Mouse (Mus musculus) hindbrain, embryonic 15.5 days (tissue): Measurements from ENCODE around the gene Pip5kl1. TPM values are rescaled to one million over a fixed set of nuclear protein-coding genes. Genes with fewer than 3 reads are reported as not detected.

ENCODE experiments used
- ATAC-seq: fragments of 200-750 bp; cut with Nextera tagmentation; 2 replicates; pipeline ENCODE4 v1.8.0; 2017; ENCODE audit warnings: low read depth, moderate number of reproducible peaks, moderate TSS enrichment; ENCODE audit not compliant: low FRiP score
- H3K27ac ChIP-seq: fragments of 300-500 bp; sonication (generic); replicated peaks from 2 replicates; pipeline ENCODE4 v1.5.1; 2015; ENCODE audit warnings: mild to moderate bottlenecking, inconsistent platforms
- H3K27me3 ChIP-seq: fragments of 300-500 bp; sonication (generic); 2 replicates; pipeline ENCODE4 v1.6.1; 2015; ENCODE audit warnings: control low read depth, inconsistent platforms
- H3K36me3 ChIP-seq: fragments of 300-500 bp; sonication (generic); 2 replicates; pipeline ENCODE4 v1.6.1; 2015; ENCODE audit warnings: control low read depth, inconsistent platforms
- H3K4me1 ChIP-seq: fragments of 300-500 bp; sonication (generic); replicated peaks from 2 replicates; pipeline ENCODE4 v1.6.1; 2015; ENCODE audit warnings: control low read depth, inconsistent platforms
- H3K4me2 ChIP-seq: fragments of 300-500 bp; sonication (generic); 2 replicates; pipeline ENCODE4 v1.6.1; 2015; ENCODE audit warnings: moderate library complexity, mild to moderate bottlenecking, inconsistent platforms
- H3K4me3 ChIP-seq: fragments of 300-500 bp; sonication (generic); 2 replicates; pipeline ENCODE4 v1.5.1; 2015; ENCODE audit warnings: mild to moderate bottlenecking, inconsistent platforms
- H3K9ac ChIP-seq: fragments of 300-500 bp; sonication (generic); 2 replicates; pipeline ENCODE4 v1.6.1; 2015; ENCODE audit warnings: inconsistent platforms
- H3K9me3 ChIP-seq: fragments of 300-500 bp; sonication (generic); 2 replicates; pipeline ENCODE4 v1.6.1; 2016; ENCODE audit warnings: control low read depth, inconsistent platforms
- WGBS: fragments of 180-500 bp; shearing (Covaris S2); methylation state at CpG from one replicate; pipeline ENCODE4 v1.1.7; 2015; 5-methylcytosine and 5-hydroxymethylcytosine counted together
- polyA plus RNA-seq: library from polyadenylated mRNA; unstranded; fragments of >200 nt; fragmentation: Nextera tagmentation; extraction: Ambion mirVana; gene quantifications from 2 replicates; pipeline ENCODE4 v1.2.1, GENCODE M21; 2015

Pip5kl1 gene
- polyA plus RNA-seq, 1 experiment from 2014 or later: 15.3 TPM

DNA sequence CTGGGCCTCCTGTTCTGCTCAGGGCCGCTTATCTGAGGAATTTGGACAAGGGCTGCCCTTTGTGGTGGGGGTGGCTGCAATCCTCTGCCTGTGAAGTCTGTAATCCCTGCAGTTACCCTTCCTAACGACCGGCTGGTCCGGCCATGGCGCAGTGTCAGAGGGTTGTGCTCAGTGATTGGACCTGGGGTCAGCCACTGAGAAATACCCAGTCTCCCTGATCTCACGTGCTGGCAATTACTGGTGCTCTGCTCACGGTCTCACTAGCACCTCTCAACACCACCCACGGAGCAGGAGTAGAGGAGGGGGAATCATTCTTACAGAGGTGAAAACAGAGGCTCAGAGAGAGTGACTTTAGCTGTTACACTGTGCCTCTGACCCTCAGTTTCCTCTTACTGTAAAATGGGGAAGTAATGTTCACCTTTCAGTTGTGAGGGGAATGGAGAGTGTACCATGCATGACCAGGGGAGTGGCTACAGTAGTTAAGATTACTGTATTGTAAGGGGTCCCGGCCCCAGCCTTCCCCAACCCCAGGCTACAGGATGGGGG lies 37.2 kb upstream of the Pip5kl1 start:
- no peak for ATAC-seq
- H3K4me2 ChIP-seq: peak overlapping the region; percentile 71
- 11% methylated on average over 9 of the region's 9 CpGs for WGBS
- H3K9ac ChIP-seq: peak overlapping the region; percentile 87
- peaks cover 64% of the 10 kb centered on the region for H3K4me1 ChIP-seq
- H3K4me3 ChIP-seq: peak overlapping the region; percentile 87
- no peaks in the 10 kb centered on the region for H3K9me3 ChIP-seq
- H3K27me3 ChIP-seq: no peaks in the 10 kb centered on the region
- no peaks in the 10 kb centered on the region for H3K36me3 ChIP-seq
- H3K27ac ChIP-seq: peak overlapping the region; percentile 93

DNA sequence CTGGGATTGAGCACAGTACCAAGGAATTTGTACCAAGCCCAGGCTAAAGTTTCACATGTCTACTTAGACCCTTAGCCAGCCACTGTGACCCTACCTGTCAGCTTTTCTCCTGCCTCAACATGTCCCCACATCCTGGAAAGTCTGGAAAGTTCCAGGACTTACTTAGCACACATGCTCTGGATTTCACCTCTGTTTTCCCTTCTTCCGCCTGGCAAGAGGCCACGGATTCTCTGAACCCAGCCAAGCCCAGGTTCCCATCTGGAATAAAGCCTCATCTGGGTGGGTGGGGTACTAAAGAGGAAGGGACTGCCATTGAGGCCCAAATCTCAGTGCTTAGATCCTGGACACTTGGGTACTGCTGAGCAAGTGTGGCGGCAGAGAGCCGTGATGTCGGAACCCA lies 36.7 kb upstream of the Pip5kl1 start:
- Histone ChIP-seq H3K4me3 (peak overlapping the region; percentile 87), H3K9ac (peak overlapping the region; percentile 87; the same call in 1 of the 2 replicates), H3K4me1 (peaks cover 69% of the 10 kb centered on the region), H3K36me3 (no peaks in the 10 kb centered on the region), H3K27me3 (no peaks in the 10 kb centered on the region), H3K9me3 (no peaks in the 10 kb centered on the region), H3K27ac (0 out of 2 replicates have a peak overlapping the region, but pooled peaks have one; percentile 15), H3K4me2 (peak overlapping the region; percentile 71)
- WGBS: 64% methylated on average over 5 of the region's 5 CpGs
- no peak for ATAC-seq

DNA sequence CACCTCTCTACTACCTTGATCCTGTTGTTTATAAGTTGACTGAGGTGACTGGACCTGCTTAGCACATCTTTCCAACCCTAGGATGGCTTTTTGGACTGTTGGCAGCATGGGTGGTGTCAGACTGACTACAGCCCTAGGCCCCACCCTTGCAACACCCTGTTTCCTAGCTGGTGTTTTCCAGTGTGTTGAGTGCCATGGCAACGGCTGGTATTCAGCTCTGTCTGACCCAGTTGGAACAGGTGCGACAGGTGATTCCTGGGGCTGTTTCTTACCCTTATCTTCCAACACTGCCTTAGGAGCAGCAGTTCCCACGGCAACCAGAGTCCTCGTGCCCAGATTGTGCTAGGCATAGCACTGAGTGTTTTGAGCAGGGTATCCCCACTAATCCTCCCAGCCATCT lies 36.1 kb upstream of the Pip5kl1 start:
- Histone ChIP-seq H3K9me3 (no peaks in the 10 kb centered on the region), H3K4me1 (peaks cover 73% of the 10 kb centered on the region), H3K4me3 (peak overlapping the region; percentile 87), H3K27me3 (no peaks in the 10 kb centered on the region), H3K36me3 (no peaks in the 10 kb centered on the region), H3K9ac (no peak overlapping the region; the same call in 1 of the 2 replicates), H3K4me2 (peak overlapping the region; percentile 71), H3K27ac (no peak overlapping the region)
- 63% methylated on average over 4 of the region's 4 CpGs for WGBS
- no peak for ATAC-seq

DNA sequence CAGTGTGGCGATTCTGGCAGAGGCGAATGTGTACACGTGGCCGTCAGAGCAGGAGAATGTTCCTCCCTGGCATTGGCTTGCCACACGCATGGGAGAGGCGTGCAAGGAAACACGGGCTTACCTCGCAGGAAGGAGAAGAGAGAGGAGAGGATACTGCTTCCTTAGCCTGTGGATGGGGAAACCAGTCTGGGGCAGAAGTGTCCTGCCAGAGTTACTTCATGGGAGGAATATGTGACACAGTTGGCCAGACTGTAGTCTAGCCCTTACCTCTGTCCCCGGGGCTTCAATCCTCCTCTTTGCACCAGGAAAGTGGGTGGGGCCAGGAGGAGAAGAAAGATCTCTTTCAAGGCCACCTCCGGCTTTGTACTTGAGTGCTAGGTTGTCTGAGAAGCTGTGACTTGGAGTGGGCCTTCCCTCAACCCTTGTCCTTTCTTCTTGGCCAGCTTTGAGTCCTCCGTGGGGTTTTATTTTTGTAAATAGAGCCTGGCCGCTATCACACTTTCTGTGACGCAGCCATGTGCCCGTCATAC lies 35.1 kb upstream of the Pip5kl1 start:
- Histone ChIP-seq H3K36me3 (no peaks in the 10 kb centered on the region), H3K4me3 (no peak overlapping the region), H3K27me3 (no peaks in the 10 kb centered on the region), H3K9me3 (no peaks in the 10 kb centered on the region), H3K4me1 (peaks cover 65% of the 10 kb centered on the region), H3K27ac (no peak overlapping the region), H3K4me2 (peak overlapping the region; percentile 15; the same call in 1 of the 2 replicates), H3K9ac (no peak overlapping the region)
- 82% methylated on average over 14 of the region's 14 CpGs for WGBS
- ATAC-seq: no peak

DNA sequence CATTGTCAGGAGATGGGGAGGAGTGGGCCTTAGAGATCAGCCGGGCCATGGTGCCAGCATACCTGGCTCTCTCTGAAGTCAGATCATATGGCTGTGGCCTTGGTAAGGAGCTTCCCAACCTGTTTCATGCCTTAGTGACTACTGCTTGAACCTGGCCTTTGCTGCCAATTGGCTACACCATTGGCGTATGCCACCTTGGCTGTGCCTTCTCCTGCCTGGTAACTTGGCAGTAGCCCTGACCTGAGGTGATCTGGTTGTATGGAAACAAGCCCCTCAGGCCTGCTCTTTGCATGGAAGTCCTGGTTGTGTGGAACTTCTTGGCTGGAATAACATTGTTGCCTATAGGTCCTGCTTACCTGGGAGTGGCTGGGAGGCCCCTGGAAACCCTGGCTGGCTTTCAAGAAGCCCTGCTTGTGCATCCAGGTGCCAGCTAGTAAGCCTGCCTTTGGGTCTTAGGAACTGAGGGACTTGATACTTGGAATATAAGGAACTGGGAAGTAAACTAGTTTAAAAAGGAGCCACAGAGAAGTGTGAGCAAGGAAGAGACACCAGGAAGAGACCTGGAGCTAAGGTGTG lies 33.2 kb upstream of the Pip5kl1 start:
- Histone ChIP-seq H3K4me2 (no peak overlapping the region), H3K4me1 (peaks cover 58% of the 10 kb centered on the region), H3K36me3 (no peaks in the 10 kb centered on the region), H3K9me3 (no peaks in the 10 kb centered on the region), H3K27ac (no peak overlapping the region), H3K27me3 (no peaks in the 10 kb centered on the region), H3K4me3 (no peak overlapping the region), H3K9ac (no peak overlapping the region)
- no peak for ATAC-seq
- 96% methylated on average over 2 of the region's 2 CpGs for WGBS

DNA sequence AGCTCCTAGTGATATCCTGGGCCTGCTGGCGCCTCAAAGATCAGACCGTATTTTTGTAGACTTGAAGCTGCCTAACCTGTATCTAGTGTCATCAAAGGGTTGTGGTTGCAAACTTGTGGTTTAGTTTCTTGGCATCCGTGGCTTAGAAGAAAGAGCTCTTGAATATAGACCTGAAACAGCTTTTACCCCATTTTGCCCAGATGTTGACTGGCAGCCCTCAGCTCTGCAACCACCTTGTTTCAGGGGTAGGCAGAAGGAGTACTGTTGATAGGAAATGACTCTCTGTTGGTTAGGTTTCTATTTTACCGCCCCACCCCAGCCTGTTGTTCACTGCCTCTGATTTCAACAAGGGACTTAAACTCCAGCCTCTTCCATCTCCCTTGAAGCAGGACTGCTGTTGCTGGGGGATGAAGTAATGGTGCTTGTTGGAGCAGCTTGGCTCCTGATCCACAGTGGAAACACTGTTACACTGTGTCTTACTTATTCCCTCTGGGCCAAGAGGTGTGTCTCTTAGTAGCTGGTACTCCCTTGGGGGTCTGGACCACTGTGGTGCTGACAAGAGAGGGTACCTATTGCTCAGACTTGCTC lies 32.5 kb upstream of the Pip5kl1 start:
- Histone ChIP-seq H3K27me3 (no peaks in the 10 kb centered on the region), H3K9me3 (no peaks in the 10 kb centered on the region), H3K4me2 (no peak overlapping the region), H3K36me3 (no peaks in the 10 kb centered on the region), H3K4me3 (no peak overlapping the region), H3K27ac (no peak overlapping the region), H3K4me1 (peaks cover 54% of the 10 kb centered on the region), H3K9ac (no peak overlapping the region)
- no peak for ATAC-seq
- WGBS: 92% methylated on average over 4 of the region's 4 CpGs

DNA sequence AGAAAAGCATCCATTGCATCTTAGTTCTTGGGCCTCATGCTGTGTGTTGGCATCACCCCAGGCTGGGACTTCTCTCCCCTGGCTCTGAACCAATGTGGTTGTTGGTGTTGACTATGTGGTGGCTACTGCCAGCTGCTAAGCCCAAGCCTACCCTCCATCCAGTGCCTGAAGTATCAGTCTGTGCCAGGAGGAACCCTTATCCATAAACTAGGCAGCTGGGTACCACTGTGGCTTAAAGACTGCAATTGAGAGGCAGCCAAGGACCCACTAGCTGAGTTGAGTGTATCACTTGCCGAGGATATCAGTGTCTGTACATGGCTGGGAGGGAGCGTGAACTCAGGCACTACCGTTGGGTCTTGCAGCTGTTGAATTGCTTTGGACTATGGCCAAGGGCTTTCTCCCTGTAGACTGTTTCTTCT lies 31.6 kb upstream of the Pip5kl1 start:
- WGBS: 53% methylated on average over 3 of the region's 3 CpGs
- H3K27me3 ChIP-seq: no peaks in the 10 kb centered on the region
- H3K27ac ChIP-seq: no peak overlapping the region
- H3K4me3 ChIP-seq: no peak overlapping the region
- no peaks in the 10 kb centered on the region for H3K9me3 ChIP-seq
- no peak overlapping the region for H3K4me2 ChIP-seq
- no peak overlapping the region for H3K9ac ChIP-seq
- no peak for ATAC-seq
- no peaks in the 10 kb centered on the region for H3K36me3 ChIP-seq
- peaks cover 47% of the 10 kb centered on the region for H3K4me1 ChIP-seq

DNA sequence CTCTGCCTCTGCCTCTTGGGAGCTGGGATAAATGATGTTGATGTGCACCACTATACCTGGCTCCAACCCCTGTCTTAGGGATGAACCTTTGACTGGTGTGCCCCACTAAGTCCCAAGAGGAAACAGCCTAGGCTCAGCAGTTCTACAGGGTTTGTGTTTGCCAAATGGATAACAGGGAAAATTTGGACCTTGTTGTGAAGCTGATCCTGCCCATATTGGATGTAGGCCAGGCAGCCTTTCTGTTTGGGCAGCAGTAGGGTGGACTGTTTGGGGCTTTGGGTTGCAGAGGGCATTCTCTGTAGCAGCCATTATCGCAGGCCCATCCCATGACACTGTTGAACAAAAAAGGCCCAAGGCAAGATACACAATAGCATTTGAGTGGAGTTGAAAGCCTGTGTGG lies 27.6 kb upstream of the Pip5kl1 start:
- no peak for ATAC-seq
- Histone ChIP-seq H3K4me3 (no peak overlapping the region), H3K27ac (no peak overlapping the region), H3K4me1 (peaks cover 32% of the 10 kb centered on the region), H3K9me3 (no peaks in the 10 kb centered on the region), H3K27me3 (no peaks in the 10 kb centered on the region), H3K9ac (no peak overlapping the region), H3K4me2 (no peak overlapping the region), H3K36me3 (no peaks in the 10 kb centered on the region)
- 74% methylated on average over 1 of the region's 1 CpGs for WGBS

DNA sequence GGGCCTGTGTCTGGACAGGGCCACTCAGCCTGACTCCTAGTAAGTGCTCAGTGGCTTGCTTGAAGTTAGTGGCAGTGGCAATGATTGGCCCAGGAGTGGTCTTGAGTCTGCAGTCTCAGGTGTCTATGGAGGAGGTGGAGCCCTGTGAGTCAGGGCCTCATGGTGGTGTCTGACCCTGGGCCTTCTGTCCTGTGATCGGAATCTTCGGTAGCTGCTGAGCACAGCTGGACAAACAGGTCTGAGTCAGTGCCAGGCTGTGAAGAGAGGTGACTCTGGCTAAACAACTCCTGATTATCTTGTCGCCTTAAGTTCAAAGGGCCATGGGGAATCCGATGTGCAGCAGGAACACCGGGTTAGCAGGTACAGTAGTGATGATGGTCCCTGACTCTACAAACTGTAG lies 27.2 kb upstream of the Pip5kl1 start:
- Histone ChIP-seq H3K4me1 (peaks cover 32% of the 10 kb centered on the region), H3K4me2 (no peak overlapping the region), H3K9ac (no peak overlapping the region), H3K27ac (no peak overlapping the region), H3K4me3 (no peak overlapping the region), H3K27me3 (no peaks in the 10 kb centered on the region), H3K36me3 (no peaks in the 10 kb centered on the region), H3K9me3 (no peaks in the 10 kb centered on the region)
- WGBS: 91% methylated on average over 5 of the region's 5 CpGs
- no peak for ATAC-seq

DNA sequence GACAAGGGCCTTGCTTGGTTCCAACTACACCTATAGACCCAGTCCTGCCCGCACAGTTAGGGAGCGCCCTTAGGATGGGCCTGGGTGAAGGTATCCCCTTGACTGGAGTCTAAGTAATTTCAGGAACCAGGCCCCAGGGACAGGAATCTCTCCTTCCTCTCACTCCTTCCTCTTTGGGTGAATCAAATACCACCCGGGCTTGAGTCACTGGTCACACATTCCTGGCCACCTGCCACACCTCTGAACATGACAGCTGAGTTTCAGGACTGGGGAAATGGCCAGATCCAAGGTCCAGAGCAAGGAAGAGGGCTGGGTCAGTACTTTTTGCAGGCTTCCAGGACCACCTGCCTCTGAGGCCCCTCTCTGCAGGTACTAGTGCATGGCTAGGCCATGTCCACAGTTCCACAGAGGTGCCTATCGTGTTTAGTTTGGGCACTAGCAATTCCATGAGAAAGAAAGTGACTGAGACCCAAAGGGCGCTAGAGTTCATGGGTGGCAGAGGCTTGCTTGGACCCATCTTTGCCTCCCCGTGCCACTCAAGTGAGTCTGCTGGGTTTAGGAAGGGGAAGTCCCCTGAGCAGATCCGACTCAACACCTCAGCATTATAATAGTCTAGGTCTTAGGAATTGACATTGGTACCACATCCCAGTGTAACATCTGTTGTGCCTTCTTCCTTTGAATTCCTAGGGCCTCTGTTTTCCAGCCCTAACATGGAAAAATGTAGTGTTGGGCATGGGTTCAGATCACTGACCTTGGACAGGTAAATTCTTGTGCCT lies 26.4 kb upstream of the Pip5kl1 start:
- Histone ChIP-seq H3K9me3 (no peaks in the 10 kb centered on the region), H3K9ac (no peak overlapping the region), H3K4me1 (peaks cover 25% of the 10 kb centered on the region), H3K27me3 (no peaks in the 10 kb centered on the region), H3K36me3 (no peaks in the 10 kb centered on the region), H3K4me2 (no peak overlapping the region), H3K27ac (no peak overlapping the region), H3K4me3 (no peak overlapping the region)
- 93% methylated on average over 7 of the region's 7 CpGs for WGBS
- ATAC-seq: no peak

DNA sequence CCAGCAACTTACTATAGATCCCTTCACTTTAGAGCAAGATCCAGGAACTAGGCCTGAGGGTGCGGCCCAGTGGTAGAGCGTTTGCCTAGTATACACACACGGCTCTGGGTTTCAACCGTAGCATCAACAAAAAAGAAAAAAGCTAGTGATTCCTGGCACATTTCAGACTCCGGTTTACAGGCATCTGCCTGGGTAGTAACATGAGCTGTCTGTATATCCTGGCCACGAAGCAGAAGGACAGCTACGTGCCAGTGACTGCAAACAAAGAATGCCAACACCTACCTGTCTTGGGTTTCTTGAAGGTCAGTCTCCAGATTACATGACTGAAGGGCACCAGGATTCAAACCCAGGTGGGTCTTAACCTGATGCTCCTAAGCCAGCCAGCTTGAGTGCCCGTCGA lies 25.4 kb upstream of the Pip5kl1 start:
- Histone ChIP-seq H3K4me1 (peaks cover 22% of the 10 kb centered on the region), H3K9ac (no peak overlapping the region), H3K9me3 (no peaks in the 10 kb centered on the region), H3K36me3 (no peaks in the 10 kb centered on the region), H3K4me2 (no peak overlapping the region), H3K27me3 (no peaks in the 10 kb centered on the region), H3K4me3 (no peak overlapping the region), H3K27ac (no peak overlapping the region)
- no peak for ATAC-seq
- 89% methylated on average over 9 of the region's 9 CpGs for WGBS

DNA sequence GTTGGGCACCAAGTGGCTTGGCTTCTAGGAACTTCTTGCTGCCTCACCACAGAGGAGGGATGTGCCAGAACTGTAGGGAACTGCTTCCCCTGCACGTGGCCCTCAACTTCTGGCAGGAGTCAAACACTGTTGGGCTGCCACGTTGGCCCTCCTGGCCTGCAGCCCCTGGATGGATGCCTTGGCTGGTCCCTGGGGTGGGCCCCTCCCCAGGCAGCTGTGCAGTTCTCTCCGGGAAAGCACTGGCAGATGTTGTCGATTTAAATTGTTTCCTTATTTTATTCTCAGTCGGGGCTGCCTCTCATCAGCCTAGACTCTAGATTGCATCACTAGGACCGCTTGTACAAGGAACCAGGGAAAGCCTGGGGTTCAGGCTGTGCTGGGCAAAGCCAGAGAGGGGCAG lies 24.8 kb upstream of the Pip5kl1 start:
- no peak overlapping the region for H3K4me3 ChIP-seq
- ATAC-seq: no peak
- no peak overlapping the region for H3K4me2 ChIP-seq
- no peaks in the 10 kb centered on the region for H3K9me3 ChIP-seq
- H3K36me3 ChIP-seq: no peaks in the 10 kb centered on the region
- no peak overlapping the region for H3K27ac ChIP-seq
- no peak overlapping the region for H3K9ac ChIP-seq
- H3K4me1 ChIP-seq: peaks cover 22% of the 10 kb centered on the region
- 59% methylated on average over 6 of the region's 6 CpGs for WGBS
- no peaks in the 10 kb centered on the region for H3K27me3 ChIP-seq
